Mouse (Mus musculus) limb, embryonic 14.5 days (tissue): ENCODE results near the gene Extl1. TPM values are rescaled to one million over a fixed set of nuclear protein-coding genes. Genes with fewer than 3 reads are reported as not detected.
A peak's percentile ranks its signal among the peaks of the same experiment; 100 is the strongest.

Experiments used
- ATAC-seq: fragments of 200-750 bp; cut with Nextera tagmentation; 2 replicates; pipeline ENCODE4 v1.8.0; 2017; ENCODE audit warnings: low read depth, moderate number of reproducible peaks, moderate TSS enrichment; ENCODE audit not compliant: low FRiP score
- DNase-seq: peaks from one replicate; pipeline ENCODE4 v3.0.0-alpha.2; 2015; ENCODE audit warnings: low spot score
- H3K27ac ChIP-seq: fragments of 300-500 bp; sonication (generic); replicated peaks from 2 replicates; pipeline ENCODE4 v1.5.1; 2014; ENCODE audit warnings: low read depth, mild to moderate bottlenecking, low read length, moderate library complexity, mixed read lengths
- H3K27me3 ChIP-seq: fragments of 300-500 bp; sonication (generic); 2 replicates; pipeline ENCODE4 v1.6.1; 2014; ENCODE audit warnings: low read length, mixed read lengths; ENCODE audit not compliant: control insufficient read depth, insufficient read depth
- H3K36me3 ChIP-seq: fragments of 300-500 bp; sonication (generic); 2 replicates; pipeline ENCODE4 v1.6.1; 2014; ENCODE audit warnings: mild to moderate bottlenecking, low read length, moderate library complexity, mixed read lengths; ENCODE audit not compliant: control insufficient read depth, insufficient read depth
- H3K4me1 ChIP-seq: fragments of 300-500 bp; sonication (generic); 2 replicates; pipeline ENCODE4 v1.6.1; 2014; ENCODE audit warnings: antibody characterized with exemption, low read length, mixed read lengths; ENCODE audit not compliant: control insufficient read depth, insufficient read depth
- H3K4me2 ChIP-seq: fragments of 300-500 bp; sonication (generic); replicated peaks from 2 replicates; pipeline ENCODE4 v1.6.1; 2014; ENCODE audit warnings: low read depth, mild to moderate bottlenecking, low read length, moderate library complexity; ENCODE audit not compliant: severe bottlenecking
- H3K4me3 ChIP-seq: fragments of 300-500 bp; sonication (generic); replicated peaks from 2 replicates; pipeline ENCODE4 v1.5.1; 2014; ENCODE audit warnings: low read length
- H3K9ac ChIP-seq: fragments of 300-500 bp; sonication (generic); 2 replicates; pipeline ENCODE4 v1.6.1; 2014; ENCODE audit warnings: mild to moderate bottlenecking, low read depth, low read length, moderate library complexity; ENCODE audit not compliant: severe bottlenecking
- H3K9me3 ChIP-seq: fragments of 300-500 bp; sonication (generic); 2 replicates; pipeline ENCODE4 v1.6.1; 2016; ENCODE audit warnings: low read length; ENCODE audit not compliant: control insufficient read depth
- POLR2A ChIP-seq: fragments of 200-500 bp; IDR thresholded peaks from 2 replicates; pipeline ENCODE4 v1.8.0; 2012; ENCODE audit warnings: inconsistent platforms, mild to moderate bottlenecking, moderate library complexity, borderline replicate concordance; ENCODE audit not compliant: insufficient read depth, insufficient read length; ENCODE audit errors: extremely low read depth
- WGBS: fragments of 180-500 bp; shearing (Covaris S2); extraction: QIAGEN DNeasy Blood & Tissue Kit; methylation state at CpG from one replicate; pipeline ENCODE4 v1.1.7; 2014; 5-methylcytosine and 5-hydroxymethylcytosine counted together
- polyA plus RNA-seq, 2 experiments: library from polyadenylated mRNA; depleted of rRNA in 1 of 2; stranded (reverse) in 1 of 2; unstranded in 1 of 2; fragments of >200 nt; fragmentation: Nextera tagmentation in 1 of 2; extraction: Ambion mirVana in 1 of 2; gene quantifications; 2 replicates each; pipeline versions ENCODE4 v1.2.1 to v1.2.3; 2012 to 2014

The Extl1 gene
- polyA plus RNA-seq, 2 experiments, result 7.2 to 10.0 TPM

DNA sequence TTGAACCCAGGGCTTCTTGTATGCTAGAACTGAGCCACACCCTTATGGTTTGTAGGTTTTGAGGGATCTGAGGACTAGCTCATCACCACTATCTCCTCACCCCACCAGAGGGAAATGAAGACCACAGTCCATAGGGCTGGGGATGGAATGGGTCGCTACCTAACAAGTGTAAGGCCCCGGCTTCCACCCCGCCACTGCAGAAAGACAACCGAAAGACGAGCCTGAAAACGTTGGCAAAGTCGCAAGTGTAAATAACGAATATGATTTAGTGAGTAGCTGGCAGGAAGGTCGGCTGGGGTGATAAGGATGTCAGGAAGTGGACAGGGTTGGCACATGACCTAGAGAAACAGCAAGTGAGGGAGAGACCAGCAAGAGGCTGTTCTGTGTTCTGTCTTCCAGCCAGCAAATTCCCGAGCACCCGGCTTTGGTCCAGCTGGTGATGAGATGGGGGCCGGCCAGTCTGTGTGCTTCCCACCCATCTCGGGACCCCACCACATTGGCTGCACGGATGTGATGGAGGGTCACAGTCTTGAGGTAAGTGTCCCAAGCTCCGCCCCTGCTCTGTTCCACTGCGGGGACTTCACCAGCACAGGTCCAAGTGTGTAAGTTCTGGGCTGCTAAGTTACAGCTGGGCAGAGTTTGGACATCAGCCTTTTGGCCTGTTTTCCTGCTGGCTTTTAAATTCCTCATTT is 19.1 kb upstream of the Extl1 start:
- Histone ChIP-seq H3K9me3 (no peaks in the 10 kb centered on the region), H3K4me3 (no peak overlapping the region), H3K9ac (no peak overlapping the region), H3K27me3 (no peaks in the 10 kb centered on the region), H3K36me3 (peaks cover 10% of the 10 kb centered on the region; the same call in 1 of the 2 replicates), H3K4me2 (no peak overlapping the region), H3K27ac (no peak overlapping the region), H3K4me1 (peaks cover 13% of the 10 kb centered on the region)
- no peak for ATAC-seq
- WGBS, result 72% methylated on average over 16 of the region's 16 CpGs
- no peak for TF ChIP-seq POLR2A
- DNase-seq, result no peak

- peaks cover 10% of the 10 kb centered on the region; the same call in 1 of the 2 replicates for H3K36me3 ChIP-seq
- no peak overlapping the region for H3K9ac ChIP-seq
- 57% methylated on average over 16 of the region's 16 CpGs for WGBS
- no peak overlapping the region for H3K27ac ChIP-seq
- H3K4me1 ChIP-seq, result peaks cover 16% of the 10 kb centered on the region
- ATAC-seq, result peak; percentile 44; the same call in 1 of the 2 replicates
- DNase-seq, result peak; percentile 9
- TF ChIP-seq POLR2A, result no peak
- peak overlapping the region; percentile 61 for H3K4me2 ChIP-seq
- H3K27me3 ChIP-seq, result no peaks in the 10 kb centered on the region
- H3K9me3 ChIP-seq, result no peaks in the 10 kb centered on the region
- H3K4me3 ChIP-seq, result no peak overlapping the region
Observed at GRCm38 (mm10) chr4:134401856-134402570, 18.4 kb upstream of the Extl1 start.

GRCm38 (mm10) chr4:134401181-134401661 is 17.6 kb upstream of the Extl1 start:
- H3K9ac ChIP-seq, result 0 out of 2 replicates have a peak overlapping the region, but pooled peaks have one; percentile 34
- ATAC-seq, result peak; percentile 84

DNA sequence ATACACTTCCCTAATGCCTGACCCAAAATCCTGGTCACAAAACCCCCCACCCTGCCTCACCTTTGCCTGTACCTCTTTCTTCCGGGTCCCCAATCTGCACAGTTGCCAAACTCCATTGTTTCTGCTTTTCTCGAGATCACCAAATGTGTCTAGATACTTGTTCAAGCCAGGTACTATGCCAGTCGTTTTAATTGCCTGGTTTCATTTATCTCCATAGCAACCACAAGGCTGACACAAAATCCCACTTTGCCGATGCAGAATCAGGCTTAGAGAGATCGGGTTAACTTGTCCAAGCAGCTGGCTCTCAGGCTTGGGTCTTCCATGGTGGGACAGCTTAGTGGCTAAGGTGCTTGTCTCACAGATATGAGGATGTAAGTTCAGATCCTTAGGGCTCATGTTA is 16.6 kb upstream of the Extl1 start:
- H3K27me3 ChIP-seq, result no peaks in the 10 kb centered on the region
- H3K9ac ChIP-seq, result no peak overlapping the region
- DNase-seq (no peak), ATAC-seq (no peak)
- 0 out of 2 replicates have a peak, but pooled peaks cover 6% of the 10 kb centered on the region for H3K36me3 ChIP-seq
- WGBS, result 29% methylated on average over 5 of the region's 5 CpGs
- TF ChIP-seq POLR2A, result no peak
- no peaks in the 10 kb centered on the region for H3K9me3 ChIP-seq
- no peak overlapping the region for H3K27ac ChIP-seq
- H3K4me1 ChIP-seq, result peaks cover 17% of the 10 kb centered on the region
- no peak overlapping the region for H3K4me2 ChIP-seq
- no peak overlapping the region for H3K4me3 ChIP-seq

More at GRCm38 (mm10) chr4:134401181-134401661, 17.6 kb upstream of the Extl1 start:
- DNase-seq, result peak; percentile 67
- no peaks in the 10 kb centered on the region for H3K9me3 ChIP-seq
- no peak for TF ChIP-seq POLR2A
- H3K4me2 ChIP-seq, result peak overlapping the region; percentile 61
- H3K4me3 ChIP-seq, result peak overlapping the region; percentile 33
- WGBS, result 8% methylated on average over 19 of the region's 19 CpGs
- H3K36me3 ChIP-seq, result peaks cover 10% of the 10 kb centered on the region; the same call in 1 of the 2 replicates
- no peaks in the 10 kb centered on the region for H3K27me3 ChIP-seq
- H3K4me1 ChIP-seq, result peaks cover 17% of the 10 kb centered on the region
- H3K27ac ChIP-seq, result no peak overlapping the region

DNA sequence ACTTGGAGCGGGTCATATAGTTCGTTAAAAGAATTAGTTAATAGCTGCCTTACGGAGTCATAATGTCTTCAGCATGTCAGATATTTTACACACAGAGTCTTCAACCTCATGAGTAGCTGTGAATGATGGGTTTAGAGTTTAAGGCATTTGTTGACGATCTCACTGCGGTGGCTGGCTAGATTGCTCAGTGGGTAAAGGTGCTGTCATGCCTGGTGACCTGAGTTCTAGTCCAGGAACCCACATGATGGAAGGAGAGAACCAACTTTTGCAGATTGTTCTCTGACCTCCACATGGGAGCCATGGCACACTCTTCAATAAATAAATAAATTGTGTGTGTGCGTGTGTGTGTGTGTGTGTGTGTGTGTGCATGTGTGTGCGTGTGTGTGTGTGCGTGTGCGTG is 14.1 kb upstream of the Extl1 start:
- Histone ChIP-seq H3K27me3 (no peaks in the 10 kb centered on the region), H3K4me1 (peaks cover 17% of the 10 kb centered on the region), H3K36me3 (no peaks in the 10 kb centered on the region), H3K4me3 (no peak overlapping the region), H3K27ac (no peak overlapping the region), H3K9me3 (no peaks in the 10 kb centered on the region), H3K9ac (no peak overlapping the region), H3K4me2 (peak overlapping the region; percentile 83; the same call in 1 of the 2 replicates)
- DNase-seq, result no peak
- WGBS, result 74% methylated on average over 9 of the region's 9 CpGs
- TF ChIP-seq POLR2A, result no peak
- no peak for ATAC-seq
